Mouse (Mus musculus) hindbrain, embryonic 11.5 days (tissue): ENCODE data around the gene Miga2. TPM values are rescaled to one million over a fixed set of nuclear protein-coding genes. Genes with fewer than 3 reads are reported as not detected.

Experiments
- ATAC-seq: fragments of 200-750 bp; cut with Nextera tagmentation; 2 replicates; pipeline ENCODE4 v1.8.0; 2017; ENCODE audit warnings: mild to moderate bottlenecking, moderate TSS enrichment, moderate library complexity; ENCODE audit not compliant: low FRiP score
- DNase-seq: peaks from one replicate; pipeline ENCODE4 v3.0.0-alpha.2; 2015; ENCODE audit warnings: low spot score
- H3K27ac ChIP-seq: fragments of 300-500 bp; sonication (generic); 2 replicates; pipeline ENCODE4 v1.5.1; 2014; ENCODE audit warnings: mild to moderate bottlenecking, low read depth, low read length
- H3K27me3 ChIP-seq: fragments of 300-500 bp; sonication (generic); 2 replicates; pipeline ENCODE4 v1.6.1; 2014; ENCODE audit warnings: mild to moderate bottlenecking, low read length, moderate library complexity, mixed read lengths; ENCODE audit not compliant: control insufficient read depth, insufficient read depth
- H3K36me3 ChIP-seq: fragments of 300-500 bp; sonication (generic); 2 replicates; pipeline ENCODE4 v1.6.1; 2014; ENCODE audit warnings: mild to moderate bottlenecking, low read length, moderate library complexity, mixed read lengths; ENCODE audit not compliant: control insufficient read depth, insufficient read depth
- H3K4me1 ChIP-seq: fragments of 300-500 bp; sonication (generic); replicated peaks from 2 replicates; pipeline ENCODE4 v1.6.1; 2014; ENCODE audit warnings: low read length, mixed read lengths; ENCODE audit not compliant: control insufficient read depth, insufficient read depth
- H3K4me2 ChIP-seq: fragments of 300-500 bp; sonication (generic); replicated peaks from 2 replicates; pipeline ENCODE4 v1.6.1; 2014; ENCODE audit warnings: mild to moderate bottlenecking, low read depth, low read length
- H3K4me3 ChIP-seq: fragments of 300-500 bp; sonication (generic); 2 replicates; pipeline ENCODE4 v1.5.1; 2014; ENCODE audit warnings: low read depth, low read length
- H3K9ac ChIP-seq: fragments of 300-500 bp; sonication (generic); 2 replicates; pipeline ENCODE4 v1.6.1; 2014; ENCODE audit warnings: low read depth, low read length
- H3K9me3 ChIP-seq: fragments of 300-500 bp; sonication (generic); 2 replicates; pipeline ENCODE4 v1.6.1; 2016; ENCODE audit warnings: low read length; ENCODE audit not compliant: control insufficient read depth
- WGBS: fragments of 180-500 bp; shearing (Covaris S2); extraction: QIAGEN DNeasy Blood & Tissue Kit; methylation state at CpG from one replicate; pipeline ENCODE4 v1.1.7; 2014; 5-methylcytosine and 5-hydroxymethylcytosine counted together
- polyA plus RNA-seq: library from polyadenylated mRNA; unstranded; fragments of >200 nt; fragmentation: Nextera tagmentation; extraction: Ambion mirVana; gene quantifications from 2 replicates; pipeline ENCODE4 v1.2.1, GENCODE M21; 2014

The Miga2 gene
- polyA plus RNA-seq, 1 experiment from 2014 or later, result 18.6 TPM

- no peak overlapping the region for H3K27ac ChIP-seq
- no peak for DNase-seq
- H3K4me3 ChIP-seq, result no peak overlapping the region
- no peaks in the 10 kb centered on the region for H3K27me3 ChIP-seq
- 94% methylated on average over 4 of the region's 4 CpGs for WGBS
- H3K9ac ChIP-seq, result no peak overlapping the region
- peaks cover 10% of the 10 kb centered on the region; the same call in 1 of the 2 replicates for H3K36me3 ChIP-seq
- H3K4me2 ChIP-seq, result no peak overlapping the region
- no peaks in the 10 kb centered on the region for H3K9me3 ChIP-seq
- H3K4me1 ChIP-seq, result no peaks in the 10 kb centered on the region
- ATAC-seq, result no peak
These were observed 21.6 kb downstream of the Miga2 start for GRCm38 (mm10) chr2:30385591-30385990.

- H3K27me3 ChIP-seq, result no peaks in the 10 kb centered on the region
- no peak overlapping the region for H3K27ac ChIP-seq
- no peaks in the 10 kb centered on the region for H3K9me3 ChIP-seq
- ATAC-seq (no peak), DNase-seq (no peak)
- H3K36me3 ChIP-seq, result 0 out of 2 replicates have a peak, but pooled peaks cover 6% of the 10 kb centered on the region
- H3K4me2 ChIP-seq, result no peak overlapping the region
- 90% methylated on average over 9 of the region's 9 CpGs for WGBS
- no peaks in the 10 kb centered on the region for H3K4me1 ChIP-seq
- no peak overlapping the region for H3K4me3 ChIP-seq
- no peak overlapping the region for H3K9ac ChIP-seq
These were observed 22.9 kb downstream of the Miga2 start for GRCm38 (mm10) chr2:30386913-30387312.

DNA sequence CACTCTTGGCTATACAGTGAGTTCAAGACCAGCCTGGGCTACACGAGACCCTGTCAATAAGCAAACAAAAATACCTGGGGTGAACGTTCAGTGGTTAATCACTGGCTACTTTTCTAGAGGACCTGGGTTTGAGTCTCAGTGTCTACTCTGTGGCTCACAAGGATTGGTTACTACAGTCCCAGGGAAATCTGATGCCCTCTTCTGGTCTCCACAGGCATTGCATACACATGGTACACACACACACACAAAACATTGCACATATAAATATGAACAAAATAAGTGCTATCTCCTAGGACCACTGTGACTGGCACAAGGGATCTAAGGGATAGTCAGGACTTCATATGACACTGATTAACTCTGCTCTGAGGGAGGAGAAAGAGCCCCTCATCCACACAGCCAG lies 25.0 kb downstream of the Miga2 start:
- Histone ChIP-seq H3K4me3 (no peak overlapping the region), H3K4me1 (no peaks in the 10 kb centered on the region; the same call in 1 of the 2 replicates), H3K4me2 (no peak overlapping the region), H3K9ac (no peak overlapping the region), H3K36me3 (0 out of 2 replicates have a peak, but pooled peaks cover 3% of the 10 kb centered on the region), H3K9me3 (no peaks in the 10 kb centered on the region), H3K27ac (no peak overlapping the region), H3K27me3 (no peaks in the 10 kb centered on the region)
- 93% methylated on average over 2 of the region's 2 CpGs for WGBS
- no peak for ATAC-seq
- no peak for DNase-seq

GRCm38 (mm10) chr2:30392114-30392576 lies 28.1 kb downstream of the Miga2 start, which contains the start of gene Dolpp1:
Gene Dolpp1, plus strand, starts transcription at chr2:30392254.
- DNase-seq (peak; percentile 94), ATAC-seq (peak; percentile 98)
- Histone ChIP-seq H3K9ac (peak within 1 kb of the TSS; percentile 64), H3K4me1 (no peaks in the 10 kb centered on the region; the same call in 1 of the 2 replicates), H3K36me3 (0 out of 2 replicates have a peak, but pooled peaks cover 3% of the 10 kb centered on the region), H3K27me3 (no peaks in the 10 kb centered on the region), H3K9me3 (no peaks in the 10 kb centered on the region), H3K4me2 (peak within 1 kb of the TSS; percentile 97), H3K27ac (peak within 1 kb of the TSS; percentile 81), H3K4me3 (peak within 1 kb of the TSS; percentile 70)
- under 1% methylated on average over 40 of the region's 40 CpGs for WGBS

DNA sequence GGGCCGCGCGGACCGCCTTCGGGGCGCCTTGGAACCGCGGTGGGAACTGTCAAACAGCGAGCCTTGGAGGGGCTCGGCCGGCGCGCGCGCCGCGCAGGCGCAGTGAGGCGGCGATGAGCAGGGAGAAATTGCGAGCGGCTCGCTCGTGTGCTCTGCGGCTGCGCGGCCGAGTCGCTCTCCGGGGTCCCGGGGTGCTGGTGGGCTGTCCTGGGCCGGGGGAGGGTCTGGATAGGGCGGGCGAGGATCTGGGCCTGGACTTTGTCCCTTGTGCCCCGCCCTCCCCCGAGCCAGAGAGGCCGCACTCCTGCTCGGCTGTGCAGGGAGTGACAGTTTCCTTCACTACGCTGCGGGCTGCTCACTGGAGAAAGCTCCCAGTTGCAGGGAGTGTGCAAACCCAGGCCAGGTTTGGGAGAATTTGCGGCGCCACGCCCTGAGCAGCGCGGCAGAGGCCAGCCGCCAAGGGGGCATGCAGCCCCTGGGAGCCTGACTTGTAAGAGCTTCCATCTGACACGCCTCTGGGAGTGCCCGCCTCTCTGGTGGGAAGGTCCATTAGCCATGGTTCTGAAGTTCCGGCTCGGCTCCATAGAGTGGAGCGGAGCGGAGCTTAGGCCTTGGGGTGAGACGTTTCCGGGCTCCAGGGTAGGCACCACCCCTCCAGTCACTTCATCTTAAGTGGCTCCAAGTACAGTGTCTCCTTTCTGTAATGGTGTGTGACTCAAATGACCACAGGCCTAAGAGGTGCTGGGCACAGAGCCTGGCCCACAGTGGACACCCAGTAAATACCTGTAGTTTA lies 28.7 kb downstream of the Miga2 start:
- Histone ChIP-seq H3K9me3 (no peaks in the 10 kb centered on the region), H3K27ac (peak overlapping the region; percentile 81), H3K27me3 (no peaks in the 10 kb centered on the region), H3K4me2 (peak overlapping the region; percentile 97), H3K36me3 (0 out of 2 replicates have a peak, but pooled peaks cover 4% of the 10 kb centered on the region), H3K9ac (peak overlapping the region; percentile 64), H3K4me1 (no peaks in the 10 kb centered on the region; the same call in 1 of the 2 replicates), H3K4me3 (peak overlapping the region; percentile 70)
- peak; percentile 87 for ATAC-seq
- under 1% methylated on average over 39 of the region's 54 CpGs for WGBS
- peak; percentile 94 for DNase-seq

- peak overlapping the region; percentile 70 for H3K4me3 ChIP-seq
- H3K4me1 ChIP-seq, result no peaks in the 10 kb centered on the region; the same call in none of the 2 replicates
- H3K27me3 ChIP-seq, result no peaks in the 10 kb centered on the region
- H3K9me3 ChIP-seq, result no peaks in the 10 kb centered on the region
- 86% methylated on average over 1 of the region's 1 CpGs for WGBS
- H3K36me3 ChIP-seq, result 0 out of 2 replicates have a peak, but pooled peaks cover 4% of the 10 kb centered on the region
- H3K4me2 ChIP-seq, result peak overlapping the region; percentile 97
- DNase-seq (no peak), ATAC-seq (no peak)
- peak overlapping the region; percentile 81; the same call in 1 of the 2 replicates for H3K27ac ChIP-seq
- H3K9ac ChIP-seq, result peak overlapping the region; percentile 64
These were observed 29.3 kb downstream of the Miga2 start for GRCm38 (mm10) chr2:30393370-30393656.

DNA sequence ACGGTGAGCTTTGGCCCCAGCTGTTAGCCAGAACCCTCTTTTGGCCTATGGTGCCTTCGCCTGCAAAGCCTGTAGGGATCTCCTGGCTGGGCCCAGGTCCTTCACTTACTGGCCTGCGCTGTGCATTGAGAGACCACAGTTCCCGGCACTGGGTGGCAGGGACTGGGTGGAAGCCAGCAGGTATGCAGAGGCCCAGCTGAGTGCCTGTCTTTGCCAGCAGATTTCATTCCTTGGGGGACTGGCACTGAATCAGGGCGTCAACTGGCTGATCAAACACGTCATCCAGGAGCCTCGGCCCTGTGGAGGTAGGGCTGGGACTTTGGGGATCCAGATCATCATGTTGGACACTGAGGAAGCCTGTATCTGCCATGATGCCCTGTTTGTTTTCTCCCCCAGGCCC lies 31.7 kb downstream of the Miga2 start:
- peaks cover 13% of the 10 kb centered on the region for H3K4me1 ChIP-seq
- no peaks in the 10 kb centered on the region for H3K9me3 ChIP-seq
- H3K9ac ChIP-seq, result no peak overlapping the region
- H3K4me3 ChIP-seq, result no peak overlapping the region
- WGBS, result 87% methylated on average over 7 of the region's 7 CpGs
- ATAC-seq, result no peak
- no peak overlapping the region for H3K4me2 ChIP-seq
- no peak for DNase-seq
- H3K27me3 ChIP-seq, result no peaks in the 10 kb centered on the region
- 0 out of 2 replicates have a peak, but pooled peaks cover 4% of the 10 kb centered on the region for H3K36me3 ChIP-seq
- no peak overlapping the region for H3K27ac ChIP-seq

- no peak overlapping the region for H3K4me2 ChIP-seq
- no peaks in the 10 kb centered on the region for H3K9me3 ChIP-seq
- H3K27ac ChIP-seq, result no peak overlapping the region
- H3K27me3 ChIP-seq, result no peaks in the 10 kb centered on the region
- ATAC-seq (no peak), DNase-seq (no peak)
- 84% methylated on average over 7 of the region's 7 CpGs for WGBS
- peaks cover 14% of the 10 kb centered on the region for H3K4me1 ChIP-seq
- 0 out of 2 replicates have a peak, but pooled peaks cover 4% of the 10 kb centered on the region for H3K36me3 ChIP-seq
- no peak overlapping the region for H3K4me3 ChIP-seq
- H3K9ac ChIP-seq, result no peak overlapping the region
These were observed 32.2 kb downstream of the Miga2 start for GRCm38 (mm10) chr2:30396246-30396645.
